Mouse (Mus musculus) spleen, adult 2 months (tissue): ENCODE measurements at regions not wholly inside any gene's neighbourhood (a gene's known extent, or its start where the extent isn't known, plus 50 kb on each side); places are given as distances from the start of the nearest gene placed in this dataset.

Experiments
- CTCF ChIP-seq: fragments of 200-500 bp; IDR thresholded peaks from 2 replicates; pipeline ENCODE4 v1.5.1; 2011; ENCODE audit warnings: mild to moderate bottlenecking, inconsistent platforms; ENCODE audit not compliant: insufficient read depth, insufficient read length, insufficient replicate concordance; ENCODE audit errors: extremely low read depth
- POLR2A ChIP-seq: fragments of 200-500 bp; IDR thresholded peaks from 2 replicates; pipeline ENCODE4 v1.6.1; 2011; ENCODE audit warnings: low read depth, low read length, inconsistent platforms

GRCm38 (mm10) chr10:67383352-67383751 is 98.2 kb upstream of the Nrbf2 start:
- no peak for TF ChIP-seq POLR2A
- TF ChIP-seq CTCF: no peak
